Mouse (Mus musculus): ENCODE data around the gene Kbtbd6. TPM values are rescaled to one million over a fixed set of nuclear protein-coding genes. Genes with fewer than 3 reads are reported as not detected.

The Kbtbd6 gene
- polyA plus RNA-seq, 1 experiment from 2014 or later, result 2.5 TPM

Other genes starting within 250 kb of the Kbtbd6 start
- gene Zfp957, start 204.5 kb upstream of the Kbtbd6 start, polyA plus RNA-seq (2015; fragmentation: Nextera tagmentation; extraction: Ambion mirVana), result not detected in 2 replicates
- 237 and 262 TPM in 2 replicates for gene Rgcc, start 150.2 kb upstream of the Kbtbd6 start, polyA plus RNA-seq (2015; fragmentation: Nextera tagmentation; extraction: Ambion mirVana)
- gene Naa16, start 61.1 kb upstream of the Kbtbd6 start, polyA plus RNA-seq (2015; fragmentation: Nextera tagmentation; extraction: Ambion mirVana), result 21.3 and 25.0 TPM in 2 replicates
- gene Mtrf1, start 54.1 kb upstream of the Kbtbd6 start, polyA plus RNA-seq (2015; fragmentation: Nextera tagmentation; extraction: Ambion mirVana), result 3.5 and 4.3 TPM in 2 replicates
- 3.2 and 3.4 TPM in 2 replicates for gene Kbtbd7, start 25.3 kb upstream of the Kbtbd6 start, polyA plus RNA-seq (2015; fragmentation: Nextera tagmentation; extraction: Ambion mirVana)
- 7.8 and 8.8 TPM in 2 replicates for gene Elf1, start 29.4 kb downstream of the Kbtbd6 start, polyA plus RNA-seq (2015; fragmentation: Nextera tagmentation; extraction: Ambion mirVana)
- 13.0 and 13.1 TPM in 2 replicates for gene Wbp4, start 29.7 kb downstream of the Kbtbd6 start, polyA plus RNA-seq (2015; fragmentation: Nextera tagmentation; extraction: Ambion mirVana)
- gene Sugt1, start 135.9 kb downstream of the Kbtbd6 start, polyA plus RNA-seq (2015; fragmentation: Nextera tagmentation; extraction: Ambion mirVana), result 30.5 and 31.3 TPM in 2 replicates
- 0.09 TPM in 1 of 2 replicates, not detected in the other for gene Cnmd, start 210.3 kb downstream of the Kbtbd6 start, polyA plus RNA-seq (2015; fragmentation: Nextera tagmentation; extraction: Ambion mirVana)

Measured in liver, embryonic 16.5 days (tissue).